Comparison of ENCODE assay signal across 29 mouse cellular contexts in genomic region chr19:11484388-11484787, GRCm38 (mm10). TPM values are rescaled to one million over a fixed set of nuclear protein-coding genes. Genes with fewer than 3 reads are reported as not detected.
DNase-seq lines count a peak whose midpoint lies in the region; ATAC-seq and TF ChIP-seq lines count a peak whose summit lies in the region.
"Had no signal": no experiment of that assay in that cellular context is flagged by ENCODE, and none has a peak within 500 bp of the region (broad histone marks: within the 10 kb centered on the region; RNA-seq: fewer than 3 reads in every experiment).

No protein-coding gene starts in this region.

- no peak overlapping the region for H3K4me2 ChIP-seq in liver, postnatal 0 days (ENCODE audit: low read depth, low read length)
- no peak overlapping the region for H3K4me2 ChIP-seq in liver, embryonic 12.5 days
- H3K4me2 ChIP-seq in neural tube, embryonic 15.5 days: no peak overlapping the region
- H3K4me2 ChIP-seq: embryonic facial prominence, embryonic 12.5 days; forebrain, embryonic 13.5 days; heart, embryonic 11.5 days had no signal

- no peak for TF ChIP-seq CTCF in liver, postnatal 0 days (IDR thresholded peaks at IDR 0.05; ENCODE audit: low read depth)
- no peak for TF ChIP-seq CTCF in thymus, adult 2 months (IDR thresholded peaks at IDR 0.05; ENCODE audit: borderline replicate concordance, control insufficient read depth, extremely low read depth, insufficient read depth, low read length, poor library complexity)

- no peak overlapping the region for H3K9ac ChIP-seq in liver, postnatal 0 days (replicated peaks)
- H3K9ac ChIP-seq in liver, embryonic 12.5 days: no peak overlapping the region
- no peak overlapping the region for H3K9ac ChIP-seq in neural tube, embryonic 15.5 days (replicated peaks)
- H3K9ac ChIP-seq: embryonic facial prominence, embryonic 12.5 days; forebrain, embryonic 13.5 days had no signal

- 0 out of 2 replicates have a peak overlapping the region, but pooled peaks have one; percentile 7 for H3K27ac ChIP-seq in liver, postnatal 0 days (ENCODE audit: low read depth)
- no peak overlapping the region for H3K27ac ChIP-seq in liver, embryonic 12.5 days
- no peak overlapping the region; the same call in 1 of the 2 replicates for H3K27ac ChIP-seq in thymus, adult 2 months (ENCODE audit: control insufficient read depth, insufficient read depth, low read length)
- no peak overlapping the region for H3K27ac ChIP-seq in neural tube, embryonic 15.5 days (replicated peaks)
- H3K27ac ChIP-seq: embryonic facial prominence, embryonic 12.5 days; forebrain, embryonic 13.5 days; midbrain, embryonic 10.5 days had no signal

- no peaks in the 10 kb centered on the region for H3K27me3 ChIP-seq in liver, postnatal 0 days (ENCODE audit: insufficient read depth, low read length)
- no peaks in the 10 kb centered on the region for H3K27me3 ChIP-seq in liver, embryonic 12.5 days (replicated peaks)
- H3K27me3 ChIP-seq in thymus, adult 2 months (ENCODE audit: control insufficient read depth, insufficient read depth, low read length): no peaks in the 10 kb centered on the region
- H3K27me3 ChIP-seq in neural tube, embryonic 15.5 days (replicated peaks): no peaks in the 10 kb centered on the region
- H3K27me3 ChIP-seq: embryonic facial prominence, embryonic 12.5 days; forebrain, embryonic 13.5 days had no signal

- H3K4me1 ChIP-seq in liver, postnatal 0 days (ENCODE audit: insufficient read depth): no peaks in the 10 kb centered on the region
- no peaks in the 10 kb centered on the region for H3K4me1 ChIP-seq in liver, embryonic 12.5 days
- peaks cover 7% of the 10 kb centered on the region for H3K4me1 ChIP-seq in thymus, adult 2 months (replicated peaks; ENCODE audit: control insufficient read depth, insufficient read depth, low read length)
- H3K4me1 ChIP-seq in neural tube, embryonic 15.5 days: no peaks in the 10 kb centered on the region
- H3K4me1 ChIP-seq: embryonic facial prominence, embryonic 12.5 days; forebrain, embryonic 13.5 days; midbrain, embryonic 10.5 days had no signal

- no peaks in the 10 kb centered on the region for H3K9me3 ChIP-seq in liver, postnatal 0 days (ENCODE audit: low read length)
- no peaks in the 10 kb centered on the region for H3K9me3 ChIP-seq in liver, embryonic 12.5 days (replicated peaks)
- no peaks in the 10 kb centered on the region for H3K9me3 ChIP-seq in neural tube, embryonic 15.5 days (replicated peaks)
- H3K9me3 ChIP-seq: embryonic facial prominence, embryonic 12.5 days; forebrain, embryonic 13.5 days; midbrain, embryonic 10.5 days had no signal

- H3K4me3 ChIP-seq in liver, postnatal 0 days (ENCODE audit: low read depth, low read length): 0 out of 2 replicates have a peak overlapping the region, but pooled peaks have one; percentile 2
- no peak overlapping the region for H3K4me3 ChIP-seq in liver, embryonic 12.5 days
- no peak overlapping the region for H3K4me3 ChIP-seq in thymus, adult 2 months (ENCODE audit: control insufficient read depth, insufficient read depth, low read length)
- H3K4me3 ChIP-seq in neural tube, embryonic 15.5 days (replicated peaks): no peak overlapping the region
- H3K4me3 ChIP-seq: embryonic facial prominence, embryonic 12.5 days; erythroblast, embryonic 14.5 days; forebrain, embryonic 13.5 days; left cerebral cortex, adult 2 months; midbrain, embryonic 10.5 days had no signal

- no peaks in the 10 kb centered on the region for H3K36me3 ChIP-seq in liver, postnatal 0 days (replicated peaks; ENCODE audit: insufficient read depth, low read length)
- H3K36me3 ChIP-seq in liver, embryonic 12.5 days: no peaks in the 10 kb centered on the region
- H3K36me3 ChIP-seq in thymus, adult 2 months (ENCODE audit: control insufficient read depth, insufficient read depth, low read length): no peaks in the 10 kb centered on the region
- no peaks in the 10 kb centered on the region for H3K36me3 ChIP-seq in neural tube, embryonic 15.5 days
- H3K36me3 ChIP-seq: embryonic facial prominence, embryonic 12.5 days; midbrain, embryonic 10.5 days had no signal

- no peak for ATAC-seq in liver, postnatal 0 days
- no peak for ATAC-seq in liver, embryonic 12.5 days
- ATAC-seq in common myeloid progenitor, adult 5-6 weeks (replicated peaks; ENCODE audit: low read depth, poor library complexity, severe bottlenecking): 0 out of 2 replicates have a peak, but pooled peaks have one; percentile 18
- no peak for ATAC-seq in neural tube, embryonic 15.5 days (ENCODE audit: low FRiP score)
- ATAC-seq: forebrain, embryonic 13.5 days had no signal

- DNase-seq in liver, postnatal 0 days: no peak
- DNase-seq in thymus, postnatal 25 days: peak; percentile 28
- no peak for DNase-seq in thymus, adult 2 months
- DNase-seq in embryo, embryonic 11 days: no peak
- DNase-seq in ovary, adult 18-20 months (ENCODE audit: low spot score): no peak
- DNase-seq: cerebellum, adult 9-10 months; heart, postnatal 10 days; kidney, adult 8-10 months; kidney, postnatal 14 days; left cerebral cortex, postnatal 4 days; liver; lung, adult 2 months; lung, postnatal 36 days; right cerebral cortex, postnatal 14 days had no signal

- 48% methylated on average over 3 of the region's 3 CpGs for WGBS in liver, postnatal 0 days (ENCODE audit: insufficient replicate concordance)
- WGBS in liver, embryonic 12.5 days (ENCODE audit: insufficient replicate concordance): 56% methylated on average over 3 of the region's 3 CpGs
- WGBS in thymus, adult 2 months: 5% methylated on average over 3 of the region's 3 CpGs
- 88% methylated on average over 3 of the region's 3 CpGs for WGBS in neural tube, embryonic 15.5 days

- no peak for TF ChIP-seq POLR2A in thymus, adult 2 months (IDR thresholded peaks at IDR 0.05; ENCODE audit: control insufficient read depth, extremely low read depth, insufficient read depth, low read length, poor library complexity)

- TF ChIP-seq EP300 in liver, postnatal 0 days (IDR thresholded peaks at IDR 0.05; ENCODE audit: low read depth): no peak

RNA-seq across cellular contexts. Expression of gene Gm8369, which starts 1.4 kb away (rescaled TPM):
- 1.6 and 2.1 TPM in 2 replicates for polyA plus RNA-seq in liver, postnatal 0 days (2015; fragmentation: Nextera tagmentation; extraction: Ambion mirVana)
- not detected in 2 replicates for polyA plus RNA-seq in liver, embryonic 12.5 days (2016; fragmentation: Nextera tagmentation; extraction: Ambion mirVana)
- 5.2 and 6.3 TPM in 2 replicates for polyA plus RNA-seq in thymus, adult 2 months (2012; rRNA removed)
- total RNA-seq in common myeloid progenitor, adult 5-6 weeks (2017): 1.7 and 2.1 TPM in 2 replicates
- 0.13 TPM in 1 of 2 replicates, not detected in the other for polyA plus RNA-seq in neural tube, embryonic 15.5 days (2015; fragmentation: Nextera tagmentation; extraction: Ambion mirVana)
- total RNA-seq: ES-E14; midbrain, postnatal 0 days had no signal
- polyA plus RNA-seq: C2C12; embryonic facial prominence, embryonic 12.5 days; erythroblast, embryonic 14.5 days; forebrain, embryonic 13.5 days; heart, embryonic 11.5 days; hindbrain, embryonic 11.5 days; intestine, embryonic 14.5 days; midbrain, embryonic 10.5 days; midbrain, postnatal 0 days had no signal

RNA-seq across cellular contexts. Expression of gene Ms4a6c, which starts 15.2 kb away (rescaled TPM):
- 13.1 and 13.4 TPM in 2 replicates for polyA plus RNA-seq in liver, postnatal 0 days (2015; fragmentation: Nextera tagmentation; extraction: Ambion mirVana)
- polyA plus RNA-seq in liver, embryonic 12.5 days (2016; fragmentation: Nextera tagmentation; extraction: Ambion mirVana): 3.2 and 3.4 TPM in 2 replicates
- 4.5 and 6.2 TPM in 2 replicates for polyA plus RNA-seq in thymus, adult 2 months (2012; rRNA removed)
- total RNA-seq in common myeloid progenitor, adult 5-6 weeks (2017): 108 and 113 TPM in 2 replicates
- polyA plus RNA-seq in neural tube, embryonic 15.5 days (2015; fragmentation: Nextera tagmentation; extraction: Ambion mirVana): 3.1 and 5.1 TPM in 2 replicates
- total RNA-seq: ES-E14 had no signal
- polyA plus RNA-seq: C2C12; erythroblast, embryonic 14.5 days had no signal

RNA-seq across cellular contexts. Expression of gene Ms4a6b, which starts 31.9 kb away (rescaled TPM):
- 3.2 and 3.8 TPM in 2 replicates for polyA plus RNA-seq in liver, postnatal 0 days (2015; fragmentation: Nextera tagmentation; extraction: Ambion mirVana)
- polyA plus RNA-seq in liver, embryonic 12.5 days (2016; fragmentation: Nextera tagmentation; extraction: Ambion mirVana): 1.3 and 2.1 TPM in 2 replicates
- polyA plus RNA-seq in thymus, adult 2 months (2012; rRNA removed): 41.7 and 46.9 TPM in 2 replicates
- total RNA-seq in common myeloid progenitor, adult 5-6 weeks (2017): 13.9 and 26.6 TPM in 2 replicates
- 2.8 and 7.4 TPM in 2 replicates for polyA plus RNA-seq in neural tube, embryonic 15.5 days (2015; fragmentation: Nextera tagmentation; extraction: Ambion mirVana)
- total RNA-seq: ES-E14 had no signal
- polyA plus RNA-seq: C2C12; erythroblast, embryonic 14.5 days had no signal

RNA-seq across cellular contexts. Expression of gene Ms4a4b, which starts 41.0 kb away (rescaled TPM):
- polyA plus RNA-seq in liver, postnatal 0 days (2015; fragmentation: Nextera tagmentation; extraction: Ambion mirVana): 1.8 and 2.3 TPM in 2 replicates
- not detected in 2 replicates for polyA plus RNA-seq in liver, embryonic 12.5 days (2016; fragmentation: Nextera tagmentation; extraction: Ambion mirVana)
- polyA plus RNA-seq in thymus, adult 2 months (2012; rRNA removed): 43.9 and 57.3 TPM in 2 replicates
- 3.1 and 10.3 TPM in 2 replicates for total RNA-seq in common myeloid progenitor, adult 5-6 weeks (2017)
- polyA plus RNA-seq in neural tube, embryonic 15.5 days (2015; fragmentation: Nextera tagmentation; extraction: Ambion mirVana): 2.6 TPM in 1 of 2 replicates, not detected in the other
- total RNA-seq: ES-E14; left cerebral cortex, postnatal 4 days; midbrain, postnatal 0 days had no signal
- polyA plus RNA-seq: C2C12; embryonic facial prominence, embryonic 12.5 days; forebrain, embryonic 13.5 days; heart, embryonic 11.5 days; hindbrain, embryonic 11.5 days; midbrain, embryonic 10.5 days; midbrain, postnatal 0 days had no signal

RNA-seq across cellular contexts. Expression of gene Ms4a4d, which starts 52.2 kb away (rescaled TPM):
- 1.5 and 1.7 TPM in 2 replicates for polyA plus RNA-seq in liver, postnatal 0 days (2015; fragmentation: Nextera tagmentation; extraction: Ambion mirVana)
- 0.31 and 0.38 TPM in 2 replicates for polyA plus RNA-seq in liver, embryonic 12.5 days (2016; fragmentation: Nextera tagmentation; extraction: Ambion mirVana)
- polyA plus RNA-seq in thymus, adult 2 months (2012; rRNA removed): 2.1 and 4.0 TPM in 2 replicates
- total RNA-seq in common myeloid progenitor, adult 5-6 weeks (2017): not detected in 2 replicates
- 0.50 TPM in 1 of 2 replicates, not detected in the other for polyA plus RNA-seq in neural tube, embryonic 15.5 days (2015; fragmentation: Nextera tagmentation; extraction: Ambion mirVana)
- total RNA-seq: left cerebral cortex, adult 2 months; left cerebral cortex, postnatal 4 days; midbrain, postnatal 0 days had no signal
- polyA plus RNA-seq: C2C12; cortical plate, adult 2 months; erythroblast, embryonic 14.5 days; forebrain, embryonic 13.5 days; midbrain, postnatal 0 days had no signal
